Mouse (Mus musculus): ENCODE measurements around the gene Pomt2. TPM values are rescaled to one million over a fixed set of nuclear protein-coding genes. Genes with fewer than 3 reads are reported as not detected.

The Pomt2 gene
- polyA plus RNA-seq, 1 experiment from 2014 or later: 17.6 TPM

Other genes with a start within 250 kb of the Pomt2 start
- gene Cipc, start 200.9 kb downstream of the Pomt2 start, polyA plus RNA-seq (2014; fragmentation: Nextera tagmentation; extraction: Ambion mirVana): 40.1 and 42.8 TPM in 2 replicates
- gene Zdhhc22, start 157.5 kb downstream of the Pomt2 start, polyA plus RNA-seq (2014; fragmentation: Nextera tagmentation; extraction: Ambion mirVana): 1.4 and 2.1 TPM in 2 replicates
- gene Tmem63c, start 126.6 kb downstream of the Pomt2 start, polyA plus RNA-seq (2014; fragmentation: Nextera tagmentation; extraction: Ambion mirVana): 0.74 and 0.78 TPM in 2 replicates
- gene Ngb, start 45.4 kb downstream of the Pomt2 start, polyA plus RNA-seq (2014; fragmentation: Nextera tagmentation; extraction: Ambion mirVana): 0.24 and 0.56 TPM in 2 replicates
- 31.8 and 31.9 TPM in 2 replicates for gene Gstz1, start 803 bp downstream of the Pomt2 start, polyA plus RNA-seq (2014; fragmentation: Nextera tagmentation; extraction: Ambion mirVana)
- gene Samd15, start 51.8 kb upstream of the Pomt2 start, polyA plus RNA-seq (2014; fragmentation: Nextera tagmentation; extraction: Ambion mirVana): 0.77 and 1.8 TPM in 2 replicates
- gene Tmed8, start 52.5 kb upstream of the Pomt2 start, polyA plus RNA-seq (2014; fragmentation: Nextera tagmentation; extraction: Ambion mirVana): 4.7 and 5.0 TPM in 2 replicates
- 0.78 and 1.6 TPM in 2 replicates for gene Noxred1, start 90.8 kb upstream of the Pomt2 start, polyA plus RNA-seq (2014; fragmentation: Nextera tagmentation; extraction: Ambion mirVana)
- 62.5 and 62.9 TPM in 2 replicates for gene Vipas39, start 118.3 kb upstream of the Pomt2 start, polyA plus RNA-seq (2014; fragmentation: Nextera tagmentation; extraction: Ambion mirVana)
- gene Ahsa1, start 118.5 kb upstream of the Pomt2 start, polyA plus RNA-seq (2014; fragmentation: Nextera tagmentation; extraction: Ambion mirVana): 224 and 233 TPM in 2 replicates
- gene Ism2, start 151.7 kb upstream of the Pomt2 start, polyA plus RNA-seq (2014; fragmentation: Nextera tagmentation; extraction: Ambion mirVana): 0.34 and 0.94 TPM in 2 replicates
- 55.5 and 70.0 TPM in 2 replicates for gene Sptlc2, start 240.4 kb upstream of the Pomt2 start, polyA plus RNA-seq (2014; fragmentation: Nextera tagmentation; extraction: Ambion mirVana)